Mouse (Mus musculus) lung, adult 2 months (tissue): ENCODE measurements around the gene Susd1.
"Not testable (repeated sequence)": the region's sequence is repeated elsewhere in the genome, so short reads cannot be mapped to it uniquely, and the experiment has no call there.

Source experiments
- CTCF ChIP-seq: fragments of 200-500 bp; IDR thresholded peaks from 2 replicates; pipeline ENCODE4 v1.5.1; 2011; ENCODE audit warnings: mild to moderate bottlenecking, low read length, control low read depth; ENCODE audit not compliant: insufficient read depth
- POLR2A ChIP-seq: fragments of 200-500 bp; IDR thresholded peaks from 2 replicates; pipeline ENCODE4 v1.6.1; 2011; ENCODE audit warnings: low read depth, mild to moderate bottlenecking, control low read depth, low read length, borderline replicate concordance; ENCODE audit errors: extremely low read depth

DNA sequence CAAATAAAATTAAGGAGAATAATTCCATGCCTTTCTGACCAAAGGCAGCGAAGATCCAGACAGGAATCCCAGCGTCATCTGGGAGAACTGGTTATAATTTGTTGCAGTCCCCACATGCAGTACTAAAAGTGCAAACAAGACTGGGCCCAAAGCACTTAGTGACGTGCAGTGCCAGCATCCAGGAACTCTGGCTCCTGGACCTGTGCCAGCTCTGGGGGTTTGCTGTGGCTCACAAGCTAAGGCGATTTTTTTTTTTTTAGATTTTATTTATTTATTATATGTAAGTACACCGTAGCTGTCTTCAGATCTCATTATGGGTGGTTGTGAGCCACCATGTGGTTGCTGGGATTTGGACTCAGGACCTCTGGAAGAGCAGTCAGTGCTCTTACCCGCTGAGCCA is 152.1 kb downstream of the Susd1 start:
- TF ChIP-seq CTCF, POLR2A: not testable (repeated sequence)
